Comparison of ENCODE assay signal across 13 mouse cellular contexts in genomic region chr11:9116916-9117315, GRCm38 (mm10). TPM values are rescaled to one million over a fixed set of nuclear protein-coding genes. Genes with fewer than 3 reads are reported as not detected.
DNase-seq lines count a peak whose midpoint lies in the region; ATAC-seq and TF ChIP-seq lines count a peak whose summit lies in the region.
"Had no signal": no experiment of that assay in that cellular context is flagged by ENCODE, and none has a peak within 500 bp of the region (broad histone marks: within the 10 kb centered on the region; RNA-seq: fewer than 3 reads in every experiment).

No protein-coding gene starts in this region.

- H3ac ChIP-seq in myocyte (ENCODE audit: control insufficient read depth, insufficient read length): no peak overlapping the region

- TF ChIP-seq POLR2A in MEL (IDR thresholded peaks at IDR 0.05; ENCODE audit: control insufficient read depth in 1 of 2, insufficient read depth in 1 of 2, low read depth in 1 of 2, low read length in 2 of 2, poor library complexity in 1 of 2) (no peak), myocyte (IDR thresholded peaks at IDR 0.05; ENCODE audit: insufficient read length, low read depth) (no peak)

- no peak overlapping the region for H3K9ac ChIP-seq in hindbrain, embryonic 14.5 days
- no peak overlapping the region for H3K9ac ChIP-seq in hindbrain, embryonic 16.5 days (ENCODE audit: low read depth, low read length)
- no peak overlapping the region for H3K9ac ChIP-seq in midbrain, embryonic 15.5 days
- no peak overlapping the region for H3K9ac ChIP-seq in midbrain, postnatal 0 days (replicated peaks; ENCODE audit: low read length, poor library complexity, severe bottlenecking)
- H3K9ac ChIP-seq in MEL (ENCODE audit: control insufficient read depth, low read depth, low read length, poor library complexity, severe bottlenecking): no peak overlapping the region
- H3K9ac ChIP-seq: embryonic facial prominence, embryonic 15.5 days; limb, embryonic 12.5 days; lung, embryonic 14.5 days had no signal

- ATAC-seq in hindbrain, embryonic 14.5 days (ENCODE audit: low FRiP score): no peak
- no peak for ATAC-seq in hindbrain, embryonic 16.5 days
- no peak for ATAC-seq in midbrain, embryonic 15.5 days (replicated peaks)
- no peak for ATAC-seq in midbrain, postnatal 0 days (ENCODE audit: low FRiP score)

- TF ChIP-seq EP300 in MEL (IDR thresholded peaks at IDR 0.05; ENCODE audit: low read depth in 1 of 2, low read length in 2 of 2): peak; percentile 20 to 25; a peak in 1 of 4 replicates

- DNase-seq in hindbrain, embryonic 14.5 days (ENCODE audit: low spot score): no peak
- no peak for DNase-seq in midbrain, postnatal 0 days (ENCODE audit: low spot score)
- DNase-seq in MEL (ENCODE audit: low read depth, low spot score): no peak
- no peak for DNase-seq in embryonic facial prominence, embryonic 10.5 days (ENCODE audit: low spot score)
- DNase-seq: right cerebral cortex, postnatal 4 days; thymus, postnatal 14 days had no signal

- H3K4me3 ChIP-seq in hindbrain, embryonic 14.5 days (replicated peaks; ENCODE audit: low read length): no peak overlapping the region
- H3K4me3 ChIP-seq in hindbrain, embryonic 16.5 days (ENCODE audit: low read length): no peak overlapping the region
- H3K4me3 ChIP-seq in midbrain, embryonic 15.5 days: no peak overlapping the region
- H3K4me3 ChIP-seq in midbrain, postnatal 0 days (ENCODE audit: low read depth, low read length): no peak overlapping the region
- H3K4me3 ChIP-seq in MEL (ENCODE audit: control insufficient read depth in 1 of 2, insufficient read depth in 1 of 2, low read depth in 2 of 2, low read length in 2 of 2) (peak overlapping the region; percentile 39 to 69), myocyte (peak overlapping the region; percentile 32)
- no peak overlapping the region for H3K4me3 ChIP-seq in embryonic facial prominence, embryonic 10.5 days

- H3K4me1 ChIP-seq in hindbrain, embryonic 14.5 days (replicated peaks; ENCODE audit: control insufficient read depth, insufficient read depth, low read length): peaks cover 26% of the 10 kb centered on the region
- H3K4me1 ChIP-seq in hindbrain, embryonic 16.5 days (ENCODE audit: control insufficient read depth, insufficient read depth, low read depth, low read length): peaks cover 21% of the 10 kb centered on the region
- H3K4me1 ChIP-seq in midbrain, embryonic 15.5 days: peaks cover 31% of the 10 kb centered on the region
- H3K4me1 ChIP-seq in midbrain, postnatal 0 days (ENCODE audit: insufficient read depth, low read length): peaks cover 6% of the 10 kb centered on the region
- peaks cover 18 to 39% of the 10 kb centered on the region in 2 experiments for H3K4me1 ChIP-seq in MEL (ENCODE audit: control insufficient read depth in 1 of 2, insufficient read depth in 2 of 2, low read length in 2 of 2)
- peaks cover 40% of the 10 kb centered on the region for H3K4me1 ChIP-seq in embryonic facial prominence, embryonic 10.5 days

- H3K79me2 ChIP-seq in MEL (ENCODE audit: control insufficient read depth, insufficient read depth, low read length, poor library complexity): no peaks in the 10 kb centered on the region
- H3K79me2 ChIP-seq in myocyte (ENCODE audit: control insufficient read depth, insufficient read depth): no peaks in the 10 kb centered on the region

- 1% methylated on average over 3 of the region's 3 CpGs for WGBS in hindbrain, embryonic 14.5 days
- 7% methylated on average over 3 of the region's 3 CpGs for WGBS in hindbrain, embryonic 16.5 days
- 7% methylated on average over 3 of the region's 3 CpGs for WGBS in midbrain, embryonic 15.5 days
- 13% methylated on average over 3 of the region's 3 CpGs for WGBS in midbrain, postnatal 0 days
- WGBS in embryonic facial prominence, embryonic 10.5 days: 2% methylated on average over 3 of the region's 3 CpGs

- TF ChIP-seq CTCF in midbrain, postnatal 0 days (IDR thresholded peaks at IDR 0.05): no peak
- no peak for TF ChIP-seq CTCF in MEL (IDR thresholded peaks at IDR 0.05 in 2 of 3, conservative IDR thresholded peaks at IDR 0.05 in 1 of 3; ENCODE audit: control insufficient read depth in 1 of 3, insufficient read depth in 1 of 3, low read depth in 2 of 3, low read length in 3 of 3, poor library complexity in 1 of 3, severe bottlenecking in 1 of 3)

- H3K27ac ChIP-seq in hindbrain, embryonic 14.5 days: no peak overlapping the region
- H3K27ac ChIP-seq in hindbrain, embryonic 16.5 days (ENCODE audit: low read depth, low read length): no peak overlapping the region
- H3K27ac ChIP-seq in midbrain, embryonic 15.5 days: no peak overlapping the region
- H3K27ac ChIP-seq in midbrain, postnatal 0 days (ENCODE audit: low read depth, low read length): no peak overlapping the region
- H3K27ac ChIP-seq in MEL (ENCODE audit: control insufficient read depth, low read depth, low read length): no peak overlapping the region
- no peak overlapping the region for H3K27ac ChIP-seq in embryonic facial prominence, embryonic 10.5 days (replicated peaks)
- H3K27ac ChIP-seq: embryonic facial prominence, embryonic 15.5 days; limb, embryonic 12.5 days had no signal

- no peaks in the 10 kb centered on the region for H3K36me3 ChIP-seq in hindbrain, embryonic 14.5 days (replicated peaks; ENCODE audit: control insufficient read depth, insufficient read depth)
- no peaks in the 10 kb centered on the region for H3K36me3 ChIP-seq in hindbrain, embryonic 16.5 days (ENCODE audit: control insufficient read depth, insufficient read depth, low read length)
- H3K36me3 ChIP-seq in midbrain, embryonic 15.5 days (replicated peaks): no peaks in the 10 kb centered on the region
- H3K36me3 ChIP-seq in midbrain, postnatal 0 days (ENCODE audit: insufficient read depth, low read length): no peaks in the 10 kb centered on the region
- H3K36me3 ChIP-seq in MEL (ENCODE audit: control insufficient read depth in 1 of 2, insufficient read depth in 2 of 2, low read length in 2 of 2) (peaks cover 0 to 40% of the 10 kb centered on the region in 2 experiments; a peak in 2 of 4 replicates), myocyte (ENCODE audit: control insufficient read depth, insufficient read depth) (no peaks in the 10 kb centered on the region)
- H3K36me3 ChIP-seq in embryonic facial prominence, embryonic 10.5 days (replicated peaks): no peaks in the 10 kb centered on the region
- H3K36me3 ChIP-seq: embryonic facial prominence, embryonic 15.5 days; limb, embryonic 12.5 days had no signal

- TF ChIP-seq RAD21 in MEL (IDR thresholded peaks at IDR 0.05; ENCODE audit: low read depth, low read length): no peak

- H3K27me3 ChIP-seq in hindbrain, embryonic 14.5 days (ENCODE audit: control insufficient read depth, insufficient read depth, low read length): peaks cover 47% of the 10 kb centered on the region
- H3K27me3 ChIP-seq in hindbrain, embryonic 16.5 days (replicated peaks; ENCODE audit: control insufficient read depth, insufficient read depth, low read length): peaks cover 14% of the 10 kb centered on the region
- H3K27me3 ChIP-seq in midbrain, embryonic 15.5 days (replicated peaks): peaks cover 29% of the 10 kb centered on the region
- H3K27me3 ChIP-seq in midbrain, postnatal 0 days (ENCODE audit: insufficient read depth, low read length): peaks cover 25% of the 10 kb centered on the region
- H3K27me3 ChIP-seq in MEL (ENCODE audit: control insufficient read depth in 1 of 2, insufficient read depth in 2 of 2, low read length in 2 of 2) (no peaks in the 10 kb centered on the region; a peak in 2 of 4 replicates), myocyte (ENCODE audit: control insufficient read depth, insufficient read depth, insufficient read length) (peaks cover 5% of the 10 kb centered on the region)
- H3K27me3 ChIP-seq in embryonic facial prominence, embryonic 10.5 days (replicated peaks; ENCODE audit: low read depth, poor library complexity, severe bottlenecking): peaks cover 72% of the 10 kb centered on the region

- peak overlapping the region; percentile 95; the same call in 1 of the 2 replicates for H3K4me2 ChIP-seq in hindbrain, embryonic 14.5 days (replicated peaks)
- no peak overlapping the region for H3K4me2 ChIP-seq in hindbrain, embryonic 16.5 days (ENCODE audit: low read length)
- peak overlapping the region; percentile 98; the same call in 1 of the 2 replicates for H3K4me2 ChIP-seq in midbrain, embryonic 15.5 days
- H3K4me2 ChIP-seq in midbrain, postnatal 0 days (ENCODE audit: low read depth, low read length, poor library complexity, severe bottlenecking): no peak overlapping the region
- peak overlapping the region; percentile 99 for H3K4me2 ChIP-seq in myocyte (ENCODE audit: low read depth)

- H3K9me3 ChIP-seq in hindbrain, embryonic 14.5 days (ENCODE audit: control insufficient read depth, low read length): no peaks in the 10 kb centered on the region
- H3K9me3 ChIP-seq in hindbrain, embryonic 16.5 days (ENCODE audit: control insufficient read depth, low read length): no peaks in the 10 kb centered on the region
- H3K9me3 ChIP-seq in midbrain, embryonic 15.5 days: no peaks in the 10 kb centered on the region
- H3K9me3 ChIP-seq in midbrain, postnatal 0 days (ENCODE audit: low read length): no peaks in the 10 kb centered on the region
- no peaks in the 10 kb centered on the region for H3K9me3 ChIP-seq in MEL (replicated peaks; ENCODE audit: insufficient read depth, low read length)
- no peaks in the 10 kb centered on the region for H3K9me3 ChIP-seq in embryonic facial prominence, embryonic 10.5 days
- H3K9me3 ChIP-seq: embryonic facial prominence, embryonic 15.5 days; limb, embryonic 12.5 days had no signal

TF ChIP-seq in MEL, 35 proteins besides CTCF, POLR2A, EP300 and RAD21 (continues in another document):
- TF ChIP-seq SIN3A (IDR thresholded peaks at IDR 0.05; ENCODE audit: low read length) (0 out of 2 replicates have a peak, but pooled peaks have one; percentile 8), BHLHE40 (IDR thresholded peaks at IDR 0.05; ENCODE audit: borderline replicate concordance, low read depth, low read length) (no peak)

TF ChIP-seq in myocyte, 11 proteins besides CTCF, POLR2A, EP300 and RAD21 (continues in another document):
- TF ChIP-seq SRF (IDR thresholded peaks at IDR 0.05; ENCODE audit: control insufficient read depth, insufficient read length, low read depth) (no peak), POLR2AphosphoS2 (IDR thresholded peaks at IDR 0.05; ENCODE audit: insufficient read length, low read depth) (no peak)

RNA-seq across cellular contexts. Expression of gene Upp1, which starts 1.0 kb away (rescaled TPM):
- polyA plus RNA-seq in hindbrain, embryonic 14.5 days (2014; fragmentation: Nextera tagmentation; extraction: Ambion mirVana): 5.0 and 5.1 TPM in 2 replicates
- 4.4 and 6.3 TPM in 2 replicates for polyA plus RNA-seq in hindbrain, embryonic 16.5 days (2015; fragmentation: Nextera tagmentation; extraction: Ambion mirVana)
- 1.3 and 2.0 TPM in 2 replicates for polyA plus RNA-seq in midbrain, embryonic 15.5 days (2015; fragmentation: Nextera tagmentation; extraction: Ambion mirVana)
- 3.9 and 5.9 TPM in 2 replicates for total RNA-seq in midbrain, postnatal 0 days (2014; rRNA removed)
- polyA plus RNA-seq in midbrain, postnatal 0 days (2015; fragmentation: Nextera tagmentation; extraction: Ambion mirVana): 2.5 and 3.6 TPM in 2 replicates
- total RNA-seq in MEL (2012; rRNA removed): 1.4 and 1.9 TPM in 2 replicates
- 1 to 10 TPM in 1 of 2 experiments, not detected in 1; 1.2 TPM for polyA plus RNA-seq in MEL (2012; ENCODE audit: insufficient read depth in 1 of 2, insufficient read length in 2 of 2, low read depth in 1 of 2, low replicate concordance in 2 of 2, missing spikeins in 1 of 2)
- polyA plus RNA-seq in myocyte (2012; fragmentation: generic; extraction: Trizol): 10.1 TPM
- 3.7 and 8.6 TPM in 2 replicates for polyA plus RNA-seq in embryonic facial prominence, embryonic 10.5 days (2016; fragmentation: Nextera tagmentation; extraction: Ambion mirVana)
- total RNA-seq: megakaryocyte-erythroid progenitor cell, adult 5-6 weeks had no signal

Comparison
In these comparisons a context has a peak if more than half of its experiments do, and no peak if none do; other contexts are left out.
1. H3K4me2 ChIP-seq: peak in hindbrain, embryonic 14.5 days (single experiment), midbrain, embryonic 15.5 days (single experiment) and myocyte (single experiment); none in hindbrain, embryonic 16.5 days (single experiment) and midbrain, postnatal 0 days (single experiment).
2. H3K4me3 ChIP-seq: peak in MEL (2 of 2) and myocyte (single experiment); none in hindbrain, embryonic 14.5 days (single experiment), hindbrain, embryonic 16.5 days (single experiment), midbrain, embryonic 15.5 days (single experiment), midbrain, postnatal 0 days (single experiment) and embryonic facial prominence, embryonic 10.5 days (single experiment).